19 mouse cellular contexts compared by ENCODE assay signal in the genomic region with DNA sequence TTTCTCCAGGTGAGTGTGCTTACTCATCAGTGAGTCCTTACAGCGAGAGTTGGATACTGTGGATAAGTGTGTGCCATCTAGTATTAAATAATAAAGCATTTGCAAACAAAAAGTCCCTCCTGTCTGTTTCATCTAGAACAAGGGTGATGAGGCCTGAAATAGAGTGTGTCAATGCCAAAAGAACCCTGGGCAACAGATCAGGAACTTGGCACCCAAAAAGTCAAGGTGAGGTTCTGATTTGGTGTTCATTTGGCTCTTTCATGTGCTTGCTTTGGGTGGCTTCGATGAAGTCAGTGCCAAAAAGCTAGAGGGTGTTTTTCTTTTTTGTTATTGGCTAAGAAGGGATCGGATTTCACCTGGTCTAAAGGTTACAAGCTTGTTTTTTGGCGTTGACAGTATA.
A peak's percentile ranks its signal among the peaks of the same experiment; 100 is the strongest.
DNase-seq lines count a peak whose midpoint lies in the region; ATAC-seq lines count a peak whose summit lies in the region.
"Had no signal": no experiment of that assay in that cellular context is flagged by ENCODE, and none has a peak within 500 bp of the region (broad histone marks: within the 10 kb centered on the region; RNA-seq: fewer than 3 reads in every experiment).

No protein-coding gene starts in this region.

- WGBS in intestine, embryonic 16.5 days: 75% methylated on average over 4 of the region's 4 CpGs

- DNase-seq in adrenal gland, adult 2 months: peak; percentile 47
- DNase-seq in adrenal gland, postnatal 25 days: no peak
- DNase-seq in cerebellum, adult 9-11 months: peak; percentile 18
- DNase-seq in cerebellum, postnatal 36 days: no peak
- DNase-seq in kidney, adult 9 months: peak; percentile 41
- no peak for DNase-seq in kidney, adult 11 months
- peak; percentile 99 for DNase-seq in gonadal fat pad, adult 2 months (ENCODE audit: low read depth)
- DNase-seq: kidney, postnatal 4 days; layer of hippocampus, adult 9-11 months; lung, postnatal 4 days; midbrain, embryonic 14.5 days; right cerebral cortex, postnatal 14 days had no signal

- no peaks in the 10 kb centered on the region for H3K36me3 ChIP-seq in intestine, embryonic 16.5 days (ENCODE audit: control insufficient read depth, insufficient read depth, low read length)
- H3K36me3 ChIP-seq: hindbrain, embryonic 15.5 days; lung, embryonic 15.5 days had no signal

- H3K4me3 ChIP-seq in intestine, embryonic 16.5 days (ENCODE audit: low read length): no peak overlapping the region
- H3K4me3 ChIP-seq: hindbrain, embryonic 15.5 days; left cerebral cortex, adult 2 months; liver, embryonic 15.5 days; lung, embryonic 15.5 days had no signal

- no peak overlapping the region for H3K4me2 ChIP-seq in intestine, embryonic 16.5 days (ENCODE audit: low read depth, low read length)
- H3K4me2 ChIP-seq: heart, embryonic 11.5 days; hindbrain, embryonic 15.5 days; liver, embryonic 15.5 days; lung, embryonic 15.5 days had no signal

- no peak for ATAC-seq in intestine, embryonic 16.5 days
- ATAC-seq: forebrain, embryonic 14.5 days had no signal

- no peaks in the 10 kb centered on the region for H3K4me1 ChIP-seq in intestine, embryonic 16.5 days (ENCODE audit: control insufficient read depth, insufficient read depth, low read length)
- H3K4me1 ChIP-seq: hindbrain, embryonic 15.5 days; liver, embryonic 15.5 days; lung, embryonic 15.5 days had no signal

- H3K9ac ChIP-seq in intestine, embryonic 16.5 days (ENCODE audit: low read depth, low read length): no peak overlapping the region
- H3K9ac ChIP-seq: hindbrain, embryonic 15.5 days; liver, embryonic 15.5 days; lung, embryonic 15.5 days had no signal

- no peaks in the 10 kb centered on the region for H3K9me3 ChIP-seq in intestine, embryonic 16.5 days (ENCODE audit: control insufficient read depth, low read length)
- H3K9me3 ChIP-seq: hindbrain, embryonic 15.5 days; liver, embryonic 15.5 days; lung, embryonic 15.5 days had no signal

- H3K27ac ChIP-seq in intestine, embryonic 16.5 days (ENCODE audit: low read length): no peak overlapping the region
- H3K27ac ChIP-seq: hindbrain, embryonic 15.5 days; left cerebral cortex, adult 2 months; liver, embryonic 15.5 days; lung, embryonic 15.5 days had no signal

- H3K27me3 ChIP-seq in intestine, embryonic 16.5 days (replicated peaks; ENCODE audit: control insufficient read depth, insufficient read depth, low read length): no peaks in the 10 kb centered on the region
- H3K27me3 ChIP-seq: hindbrain, embryonic 15.5 days; liver, embryonic 15.5 days; lung, embryonic 15.5 days had no signal

Comparison
In these comparisons a context has a peak if more than half of its experiments do, and no peak if none do; other contexts are left out.
1. DNase-seq: peak in adrenal gland, adult 2 months (single experiment), cerebellum, adult 9-11 months (single experiment), kidney, adult 9 months (single experiment) and gonadal fat pad, adult 2 months (single experiment); none in adrenal gland, postnatal 25 days (single experiment), cerebellum, postnatal 36 days (0 of 2) and kidney, adult 11 months (single experiment).